Mouse (Mus musculus) frontal cortex, postnatal 25 days (tissue): Measurements from ENCODE around the gene Vmn2r81.
"Not testable (repeated sequence)": the region's sequence is repeated elsewhere in the genome, so short reads cannot be mapped to it uniquely, and the experiment has no call there.

Experiments
- DNase-seq, 2 experiments: peaks; one replicate each; pipeline ENCODE4 v3.0.0; 2022; ENCODE audit warnings: low spot score in 2 of 2

Vmn2r81 gene

DNA sequence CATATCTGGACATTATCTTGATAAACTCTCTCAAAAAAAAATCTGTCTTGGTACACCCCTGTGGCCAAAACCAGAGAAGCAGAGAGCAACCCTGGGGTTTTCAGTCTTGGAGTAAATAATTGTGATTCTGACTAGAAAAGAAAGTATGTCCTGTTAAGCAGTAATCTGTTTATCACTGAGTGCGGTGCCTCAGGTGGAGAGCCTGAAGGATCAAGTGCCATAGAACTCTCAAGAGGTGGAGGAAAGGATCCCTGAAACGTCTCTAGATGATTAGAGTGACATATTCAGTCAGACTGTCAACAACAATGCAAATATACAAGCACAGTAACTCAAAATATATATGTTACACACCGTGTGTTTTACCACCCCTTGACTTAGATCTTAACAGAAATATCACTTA is at the start of gene Vmn2r81:
Gene Vmn2r81 (plus strand): TSS at position 301 of the 400 bp plus-strand sequence.
- DNase-seq: not testable (repeated sequence)

DNA sequence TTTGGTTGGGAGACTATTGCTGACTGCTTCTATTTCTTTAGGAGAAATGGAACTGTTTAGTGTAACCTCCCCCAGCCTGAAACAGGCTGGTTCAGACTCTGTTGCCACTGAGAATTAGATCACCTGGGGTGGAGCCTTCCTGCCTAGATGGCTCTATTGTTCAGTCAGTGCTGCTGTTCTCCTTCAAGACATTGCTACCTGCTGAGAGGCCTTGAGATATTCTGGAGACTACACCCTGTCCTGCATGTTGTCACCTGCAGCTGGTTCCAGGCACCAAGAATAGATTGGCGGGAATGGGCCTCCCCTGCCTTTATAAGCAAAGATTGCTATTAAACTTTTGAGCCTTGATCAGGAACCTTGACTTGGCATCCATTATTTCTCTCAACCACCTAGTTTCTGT is 47.5 kb upstream of the Vmn2r81 start:
- DNase-seq: not testable (repeated sequence)

GRCm38 (mm10) chr10:79220432-79220831 is 27.1 kb upstream of the Vmn2r81 start:
- no peak for DNase-seq

DNA sequence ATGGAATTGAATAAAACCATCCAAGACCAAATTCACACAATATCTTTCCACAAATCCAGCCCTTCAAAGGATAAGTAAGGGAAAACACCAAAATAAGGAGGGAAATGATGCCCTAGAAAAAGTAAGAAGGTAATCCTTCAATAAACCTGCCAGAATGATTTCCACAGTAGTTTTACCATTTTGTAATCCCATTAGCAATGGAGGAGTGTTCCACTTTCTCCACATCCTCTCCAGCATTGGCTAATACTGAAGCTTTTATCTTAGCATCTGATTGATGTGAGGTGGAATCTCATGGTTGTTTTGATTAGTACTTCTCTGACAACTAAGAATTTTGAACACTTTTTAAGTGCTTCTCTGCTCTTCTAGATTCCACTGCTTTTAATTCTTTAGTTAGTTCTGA is 25.9 kb upstream of the Vmn2r81 start:
- DNase-seq: no peak

DNA sequence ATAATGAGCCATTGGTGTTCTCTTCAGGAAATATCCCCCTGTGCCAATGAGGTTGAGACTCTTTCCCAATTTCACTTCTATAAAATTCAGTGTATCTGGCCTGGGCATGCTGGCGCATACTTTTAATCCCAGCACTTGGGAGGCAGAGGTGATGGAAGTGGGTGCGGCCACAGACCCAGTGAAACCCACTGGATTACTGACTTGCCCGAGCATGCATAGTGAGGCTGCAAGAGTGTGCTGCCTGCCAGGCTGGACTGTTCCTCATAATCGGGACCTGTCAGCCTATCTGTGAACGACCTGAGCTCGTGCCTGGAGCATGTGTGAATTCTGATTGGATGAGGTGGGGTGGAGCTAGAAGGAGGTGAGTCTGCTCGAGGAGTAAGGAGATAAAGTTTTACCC is 25.3 kb upstream of the Vmn2r81 start:
- no peak for DNase-seq

DNA sequence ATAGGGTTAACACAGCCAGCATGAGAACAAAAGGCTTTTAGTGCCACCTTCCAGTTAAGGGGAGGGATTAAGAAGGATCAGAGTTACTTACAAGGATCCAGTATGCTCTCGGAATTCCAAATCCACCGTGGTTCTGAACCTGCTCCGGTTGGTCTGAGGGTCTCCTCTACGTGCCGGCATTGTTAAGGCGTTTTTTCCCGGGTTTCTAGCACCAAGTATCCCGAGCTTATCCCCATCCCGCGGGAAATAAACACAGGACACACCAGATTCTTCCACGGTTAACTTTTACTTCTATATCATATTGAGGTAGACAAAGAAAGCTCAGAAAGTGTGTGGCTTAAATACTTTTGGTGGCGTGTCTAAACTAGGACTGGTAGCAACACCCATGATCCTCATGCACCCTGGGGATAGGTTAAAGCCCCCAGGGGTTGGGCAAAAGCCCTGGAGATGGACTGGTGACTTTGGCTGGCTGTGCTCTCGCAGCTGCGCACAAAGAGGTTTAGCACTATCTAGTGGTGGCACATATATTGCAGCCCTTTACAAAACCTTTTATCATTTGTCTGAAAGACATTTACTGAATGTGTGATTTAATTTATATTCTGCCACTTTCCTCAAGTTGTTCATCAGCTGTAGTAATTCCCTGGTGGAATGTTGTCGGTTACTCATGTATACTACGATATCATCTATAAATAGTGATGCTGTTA is 74.7 kb downstream of the Vmn2r81 start:
- not testable (repeated sequence) for DNase-seq

GRCm38 (mm10) chr10:79322737-79323086 is 75.2 kb downstream of the Vmn2r81 start:
- DNase-seq: no peak
